Mouse (Mus musculus): ENCODE data around the gene Dnajc7.
A peak's percentile ranks its signal among the peaks of the same experiment; 100 is the strongest.

Dnajc7 gene

DNA sequence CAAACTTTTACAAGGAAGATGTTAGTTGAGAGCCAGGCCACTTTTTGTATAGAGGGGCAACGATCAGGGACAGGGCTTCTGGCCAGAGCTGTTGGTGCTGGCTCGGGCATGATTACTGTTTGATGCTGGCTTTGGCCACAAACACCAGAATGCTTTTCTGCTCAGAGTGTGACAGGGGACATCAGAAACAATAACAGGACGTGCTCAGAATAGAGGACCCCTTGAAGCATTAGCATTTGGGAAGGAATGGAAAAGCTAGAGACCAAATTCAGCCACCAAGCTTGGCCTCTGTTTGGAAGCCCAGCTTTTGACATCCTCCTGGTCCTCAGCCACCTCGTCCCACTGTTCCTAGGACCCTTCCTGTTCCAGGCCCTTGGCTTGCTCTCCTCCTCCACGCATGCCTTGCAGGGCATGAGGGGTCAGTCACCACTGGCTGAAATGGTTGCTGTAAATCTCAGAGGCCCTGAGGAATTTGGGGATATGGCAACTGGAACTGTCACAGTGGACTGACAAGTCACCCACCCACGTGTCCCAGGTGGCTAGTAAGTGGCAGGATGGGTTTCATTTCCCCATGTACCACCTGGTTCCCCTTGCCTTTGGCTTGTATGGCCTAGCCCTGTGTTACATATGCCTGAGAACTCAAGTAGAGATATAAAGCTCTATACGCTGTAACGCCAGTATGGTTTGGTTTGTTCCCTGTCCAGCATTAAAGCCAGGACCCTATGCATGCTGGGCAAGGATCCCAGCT is 41.9 kb downstream of the Dnajc7 start:
- DNase-seq: no peak

DNA sequence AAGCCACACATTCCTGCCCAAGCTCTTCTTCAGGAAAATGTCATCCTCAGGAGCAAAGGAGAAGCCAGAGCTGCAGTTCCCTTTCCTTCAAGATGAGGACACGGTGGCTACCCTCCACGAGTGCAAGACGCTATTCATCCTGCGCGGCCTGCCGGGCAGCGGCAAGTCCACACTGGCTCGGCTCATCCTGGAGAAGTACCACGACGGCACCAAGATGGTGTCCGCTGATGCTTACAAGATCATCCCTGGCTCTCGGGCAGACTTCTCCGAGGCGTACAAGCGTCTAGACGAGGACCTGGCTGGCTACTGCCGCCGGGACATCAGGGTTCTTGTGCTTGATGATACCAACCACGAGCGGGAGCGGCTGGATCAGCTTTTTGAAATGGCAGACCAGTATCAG is 43.7 kb downstream of the Dnajc7 start:
- DNase-seq: no peak

DNA sequence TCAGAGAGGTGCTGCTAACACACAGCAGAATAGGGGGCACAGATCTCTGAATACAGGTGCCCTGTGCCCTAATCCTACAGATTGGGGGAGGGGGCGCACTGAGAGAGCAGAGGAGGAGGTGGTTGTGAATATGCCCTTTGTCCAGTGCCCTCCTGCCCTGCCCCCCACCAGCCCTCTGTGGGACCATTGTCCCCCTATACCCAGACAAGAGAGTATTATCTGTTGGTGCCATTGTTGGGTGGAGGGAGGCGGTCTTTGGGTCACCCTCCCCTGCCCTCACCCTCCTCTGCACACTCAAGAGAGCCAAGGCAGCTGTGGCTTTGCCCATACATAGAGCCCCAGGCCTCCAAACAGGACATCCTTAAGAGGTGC is 44.5 kb downstream of the Dnajc7 start:
- DNase-seq: no peak

DNA sequence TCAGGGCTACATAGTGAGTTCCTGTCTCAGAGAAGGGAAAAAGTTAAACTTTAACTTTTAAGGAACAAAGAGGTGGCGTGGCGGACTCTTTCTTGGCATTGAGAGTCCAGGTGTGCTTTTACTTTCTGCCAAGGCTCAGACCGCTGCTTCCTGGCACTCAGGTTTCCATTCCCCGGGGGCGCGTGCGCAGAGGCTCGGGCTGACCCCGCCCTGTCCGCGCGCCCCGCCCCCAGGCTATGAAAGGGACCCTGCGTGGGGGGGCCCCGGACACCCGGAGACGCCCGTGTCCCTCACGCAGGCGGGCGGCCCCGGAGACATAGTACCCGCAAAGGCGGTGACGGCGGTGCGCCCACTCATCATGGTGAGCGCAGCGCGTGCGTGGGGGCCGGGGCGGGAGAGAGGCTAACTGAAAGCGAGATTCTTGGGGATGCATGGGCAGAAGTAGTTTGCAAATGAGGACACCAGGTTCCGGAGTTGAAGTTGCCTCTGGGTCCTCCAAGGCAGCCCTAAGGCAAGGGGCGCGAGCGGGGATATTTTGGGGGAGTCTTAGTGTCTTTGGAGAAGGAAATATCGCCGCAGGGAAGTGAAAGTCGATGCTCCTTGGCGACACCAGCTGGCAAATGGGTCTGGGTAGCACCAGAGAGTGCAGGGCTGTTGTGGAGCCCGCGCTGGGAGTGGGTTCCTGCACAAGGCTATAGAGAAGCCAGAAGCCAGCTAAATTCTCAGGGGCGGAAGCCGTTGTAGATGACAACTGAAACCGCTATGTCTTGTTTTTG is 45.1 kb downstream of the Dnajc7 start, which contains the start of gene Cnp:
Cnp (plus strand) TSS at position 197 of the 776 bp plus-strand sequence.
- peak; percentile 84 for DNase-seq

DNA sequence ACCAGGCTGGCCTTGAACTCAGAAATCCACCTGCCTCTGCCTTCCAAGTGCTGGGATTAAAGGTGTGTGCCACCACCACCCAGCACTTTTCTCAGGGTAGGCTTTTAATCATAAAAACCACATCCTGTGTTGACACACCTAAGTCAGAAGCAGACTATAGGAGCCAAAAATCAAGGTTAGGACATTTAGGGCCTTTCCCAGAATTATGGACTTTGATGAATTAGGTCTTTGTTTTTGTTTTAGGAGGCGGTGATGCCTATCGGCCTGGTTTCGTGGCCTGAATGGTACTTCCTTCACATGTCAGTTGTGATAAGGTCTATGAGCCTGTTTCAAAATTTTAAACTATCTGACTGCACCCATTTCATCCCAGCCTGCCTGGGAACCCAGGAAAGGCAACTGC is 45.8 kb downstream of the Dnajc7 start:
- DNase-seq: no peak

DNA sequence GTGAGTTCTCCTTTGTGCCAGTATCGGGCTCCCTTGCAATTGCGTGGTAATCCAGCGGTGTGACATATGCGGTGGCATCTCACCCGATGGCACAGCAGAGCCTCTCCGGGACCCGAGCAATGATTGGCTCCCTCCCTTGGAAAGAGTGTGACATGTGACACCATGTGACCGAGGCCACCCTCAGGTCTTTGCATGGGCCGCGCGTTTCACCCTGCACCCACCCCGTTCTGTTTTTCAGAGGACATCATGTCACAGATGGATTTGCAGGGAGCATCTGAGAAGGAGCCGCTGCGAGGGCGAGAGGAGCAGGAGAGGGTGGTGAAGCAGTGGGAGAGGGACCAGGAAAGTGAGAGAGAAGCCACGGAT is 48.8 kb downstream of the Dnajc7 start:
- DNase-seq: peak; percentile 12

DNA sequence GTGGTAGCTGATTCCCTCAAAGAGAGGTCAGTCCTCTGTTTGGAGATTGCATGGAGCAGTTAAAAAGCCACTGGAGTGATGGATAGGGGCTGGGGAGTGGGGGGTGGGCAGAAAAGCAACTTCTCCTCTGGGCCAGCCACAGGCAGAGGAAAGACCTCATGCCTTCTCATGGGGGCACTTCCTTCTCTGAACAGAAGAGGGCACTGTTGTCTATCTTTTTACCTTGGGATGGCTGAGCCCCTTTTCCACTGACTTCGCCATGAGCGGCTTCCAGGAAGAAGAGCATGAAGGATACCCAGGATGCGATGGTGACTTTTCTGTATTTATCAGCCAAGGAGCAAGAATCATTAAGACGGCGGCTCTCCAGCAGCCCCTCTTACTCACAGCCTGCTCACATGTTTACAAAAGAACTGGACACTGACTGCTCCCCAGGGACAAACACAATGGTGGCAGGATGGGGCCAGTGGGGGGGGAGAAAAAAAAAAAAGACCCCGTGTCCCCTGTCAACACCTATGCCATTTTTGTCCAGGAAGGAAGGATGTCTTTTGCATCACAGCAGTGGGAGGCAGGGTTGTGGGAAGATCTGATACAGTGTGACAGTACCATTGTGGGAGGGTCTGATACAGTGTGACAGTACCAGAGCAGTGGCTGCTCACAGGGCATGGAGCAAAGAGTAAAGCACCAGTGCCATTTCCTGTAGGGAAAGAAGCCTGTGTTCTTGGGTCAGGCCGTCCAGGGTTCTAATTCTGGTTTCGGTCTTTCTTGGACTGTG is 49.4 kb downstream of the Dnajc7 start:
- peak; percentile 85 for DNase-seq

DNA sequence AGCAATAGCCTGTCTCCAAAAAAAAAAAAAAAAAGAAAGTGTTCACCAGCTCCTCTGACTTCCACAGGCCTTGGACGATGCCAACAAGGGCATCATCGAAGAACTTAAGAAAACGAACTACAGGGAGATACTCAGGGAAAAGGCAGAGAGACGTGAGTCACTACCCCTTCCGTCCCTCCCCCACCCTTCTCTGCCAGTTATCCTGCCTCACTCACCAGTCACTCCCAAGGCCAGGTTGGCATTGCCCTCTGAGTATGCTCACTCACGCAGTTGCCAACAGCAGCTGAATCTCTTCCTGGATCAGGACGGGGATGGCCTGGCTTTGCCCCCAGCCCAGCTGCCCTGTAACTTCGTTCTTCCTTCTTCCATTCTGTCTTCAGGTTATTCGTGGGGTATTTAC is 50.2 kb downstream of the Dnajc7 start:
- no peak for DNase-seq

DNA sequence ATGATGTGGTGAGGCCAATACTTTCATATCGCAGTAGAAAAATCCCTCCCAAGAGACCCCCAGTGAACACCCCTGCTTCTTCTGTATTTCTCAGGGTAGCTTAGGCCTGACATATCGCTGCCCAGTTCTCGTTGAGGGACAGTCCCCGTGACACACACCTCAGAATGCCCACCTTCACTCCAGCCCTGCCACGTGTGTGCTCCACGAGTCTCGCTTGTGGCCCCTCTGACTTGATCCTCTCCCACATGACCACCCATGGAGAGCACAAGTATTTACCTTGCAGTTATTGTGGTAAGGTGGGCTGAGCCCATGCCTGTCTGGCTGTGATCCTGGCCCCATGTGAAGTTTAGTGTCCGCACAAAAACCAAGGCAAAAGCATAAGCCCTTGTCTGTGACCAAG is 51.3 kb downstream of the Dnajc7 start:
- DNase-seq: no peak

DNA sequence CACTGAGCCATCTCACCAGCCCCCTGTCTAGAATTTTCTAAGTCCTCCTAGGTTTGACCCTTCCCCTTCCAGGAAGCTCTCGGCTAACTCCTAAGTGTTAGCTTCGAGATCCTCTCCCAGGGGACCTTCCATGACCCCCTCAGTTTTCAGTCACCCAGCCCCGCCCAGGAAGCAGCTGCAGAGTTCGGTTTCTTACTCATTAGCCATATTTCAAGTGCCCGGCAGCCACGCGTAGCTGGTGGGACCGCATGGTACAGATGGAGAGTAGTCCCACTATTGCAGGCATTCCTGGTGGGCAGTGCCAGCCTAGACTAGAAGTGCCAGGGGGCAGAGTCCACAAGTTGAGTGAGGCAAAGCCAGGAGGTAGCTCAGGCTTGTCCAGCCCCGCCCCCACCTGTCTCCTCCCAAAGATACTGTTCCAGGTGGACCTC is 52.1 kb downstream of the Dnajc7 start:
- DNase-seq: no peak

DNA sequence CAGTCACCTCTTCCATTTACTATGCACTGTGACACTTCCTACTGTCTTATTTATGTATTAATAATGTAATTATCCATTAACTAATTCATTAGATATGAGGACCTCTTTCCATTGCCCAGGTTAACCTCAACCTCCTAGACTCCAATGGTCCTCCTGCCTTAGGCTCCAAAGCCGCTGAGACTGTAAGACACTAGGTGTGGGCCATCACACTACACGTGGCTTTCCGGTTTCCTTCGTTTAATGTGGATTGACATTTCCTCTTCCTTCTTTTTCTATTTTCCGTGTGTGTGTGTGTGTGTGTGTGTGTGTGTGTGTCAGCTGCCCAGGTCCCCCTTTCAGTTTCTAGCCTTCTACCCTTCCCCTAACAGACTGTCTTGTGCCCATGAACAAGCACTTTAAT is 52.7 kb downstream of the Dnajc7 start:
- DNase-seq: no peak

DNA sequence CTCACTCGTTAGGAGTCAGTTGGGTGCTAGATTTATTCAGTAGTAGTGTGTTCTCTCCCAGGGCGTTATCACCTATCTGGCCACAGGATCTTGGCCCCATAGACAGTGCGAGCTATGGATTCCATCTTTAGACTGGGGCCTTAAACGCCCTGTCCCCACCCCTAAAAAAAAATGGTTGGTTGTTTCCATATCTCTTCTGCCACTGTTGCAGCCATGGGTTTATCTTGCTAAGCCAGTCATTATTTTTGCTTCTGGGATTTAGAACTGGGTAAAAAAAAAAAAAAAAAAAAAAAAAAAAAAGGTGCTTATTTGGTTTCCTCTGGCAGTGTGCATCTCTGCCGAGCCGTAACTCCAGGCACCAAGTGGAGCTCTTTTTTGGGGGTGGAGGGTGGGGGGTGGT is 55.3 kb downstream of the Dnajc7 start:
- DNase-seq: no peak

DNA sequence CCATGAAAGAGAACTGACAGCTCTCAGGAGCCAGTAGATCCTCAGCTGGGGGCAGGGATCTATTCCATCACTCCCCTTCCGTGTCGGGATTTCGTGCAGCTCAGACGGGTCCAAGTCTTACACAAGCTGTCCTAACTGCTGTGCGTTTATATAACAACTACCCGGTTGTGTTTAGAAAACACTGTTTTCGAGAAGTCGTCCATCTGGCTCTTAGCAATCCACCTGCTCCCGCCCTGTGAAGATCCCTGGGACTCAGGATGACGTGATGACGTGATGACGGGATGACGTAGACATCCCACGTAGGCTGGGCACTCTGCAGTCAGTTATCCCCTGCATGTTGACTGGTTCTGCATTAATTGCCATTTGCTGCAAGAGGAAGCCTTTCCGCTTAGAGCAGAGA is 55.7 kb downstream of the Dnajc7 start:
- no peak for DNase-seq

DNA sequence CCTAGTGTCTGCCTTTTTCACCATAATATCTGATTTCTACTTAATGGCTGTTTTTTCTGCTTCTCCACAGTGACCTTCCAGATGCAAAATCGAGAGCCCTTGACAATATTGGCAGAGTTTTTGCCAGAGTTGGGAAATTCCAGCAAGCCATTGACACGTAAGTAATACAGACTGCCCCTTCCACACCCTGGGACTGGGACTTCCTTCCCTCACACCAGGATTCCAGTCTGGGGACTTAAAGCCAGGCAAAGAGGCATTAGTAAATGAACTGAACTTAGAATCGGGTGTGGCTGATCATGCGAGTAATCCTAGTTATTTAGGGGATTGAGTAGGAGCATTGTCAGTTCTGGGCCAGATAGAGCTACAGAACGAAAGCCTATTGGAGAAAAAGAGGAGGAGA is 58.2 kb downstream of the Dnajc7 start:
- DNase-seq: no peak

DNA sequence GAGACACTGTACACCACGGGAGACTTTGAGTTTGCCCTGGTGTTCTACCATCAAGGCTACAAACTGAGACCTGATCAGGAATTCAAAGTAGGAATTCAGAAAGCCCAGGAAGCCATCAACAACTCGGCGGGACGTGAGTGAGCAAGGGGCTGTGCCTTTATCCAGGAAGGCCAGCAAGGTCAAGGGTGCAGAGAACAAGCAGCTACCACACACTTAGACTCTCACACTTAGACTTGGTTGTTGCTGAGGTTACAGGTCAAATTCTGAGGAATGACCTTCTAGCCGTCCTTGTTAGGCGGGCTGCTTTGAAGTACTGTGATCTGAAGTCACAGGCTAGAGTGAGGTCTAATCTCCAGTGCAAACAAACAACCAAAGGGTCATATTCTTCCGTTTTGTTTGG is 60.5 kb downstream of the Dnajc7 start:
- DNase-seq: no peak

DNA sequence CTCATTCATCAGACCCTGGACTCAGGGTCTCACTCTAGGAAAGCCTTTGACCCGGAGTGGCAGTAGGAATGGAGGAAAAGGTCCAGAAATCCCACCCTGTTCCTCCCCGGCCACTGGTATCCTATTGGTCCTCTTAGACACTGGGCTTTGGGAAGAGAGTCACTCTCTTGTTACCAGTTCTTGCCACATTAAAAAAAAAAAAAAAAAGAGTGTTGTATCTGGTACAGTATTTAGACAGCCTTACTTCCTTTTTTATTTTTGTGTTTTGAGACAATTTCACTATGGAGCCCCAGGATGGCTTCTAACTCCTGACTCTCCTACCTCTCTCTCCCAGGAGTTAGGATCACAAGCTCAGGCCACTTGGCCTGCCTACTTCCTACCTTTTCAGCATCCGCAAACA is 62.4 kb downstream of the Dnajc7 start:
- DNase-seq: no peak

DNA sequence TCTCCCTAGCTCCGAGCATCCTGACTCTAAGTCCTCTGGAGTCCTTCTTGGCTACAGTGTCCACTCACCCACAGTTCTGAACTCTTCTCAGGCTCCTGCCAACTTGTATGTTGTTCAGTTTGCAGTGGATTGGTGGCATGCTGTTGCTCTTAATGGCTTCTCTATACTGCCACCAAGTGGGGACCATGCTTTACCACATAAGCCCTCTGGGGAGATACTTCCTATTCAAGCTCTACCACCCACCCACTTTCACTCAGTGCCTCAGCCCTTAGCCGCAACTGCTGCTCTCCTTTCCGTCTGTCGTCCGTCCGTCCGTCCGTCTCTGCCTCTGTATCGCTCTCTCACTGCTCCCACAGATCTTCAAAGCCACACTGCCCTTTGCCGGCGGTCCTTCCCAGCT is 64.4 kb downstream of the Dnajc7 start:
- DNase-seq: peak; percentile 70

DNA sequence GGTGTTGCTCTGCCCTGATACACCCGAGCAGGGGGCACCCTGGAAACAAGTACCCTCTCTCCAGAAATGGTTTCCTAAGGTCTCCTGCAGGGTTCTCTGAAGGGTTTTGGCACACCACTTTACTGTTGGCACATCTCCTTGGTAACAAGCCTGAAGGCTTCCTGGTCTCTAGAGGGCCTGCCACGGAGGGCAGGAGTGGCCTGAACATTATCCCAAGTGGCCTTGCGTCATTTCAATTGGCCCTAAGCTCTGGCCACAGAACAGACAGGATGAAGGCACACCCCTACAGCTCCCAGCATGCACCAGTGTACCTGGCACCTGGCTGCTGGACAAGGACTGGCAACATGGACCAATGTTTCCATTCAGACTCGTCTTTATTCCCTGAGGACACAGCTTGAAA is 67.1 kb downstream of the Dnajc7 start:
- peak; percentile 51 for DNase-seq

DNA sequence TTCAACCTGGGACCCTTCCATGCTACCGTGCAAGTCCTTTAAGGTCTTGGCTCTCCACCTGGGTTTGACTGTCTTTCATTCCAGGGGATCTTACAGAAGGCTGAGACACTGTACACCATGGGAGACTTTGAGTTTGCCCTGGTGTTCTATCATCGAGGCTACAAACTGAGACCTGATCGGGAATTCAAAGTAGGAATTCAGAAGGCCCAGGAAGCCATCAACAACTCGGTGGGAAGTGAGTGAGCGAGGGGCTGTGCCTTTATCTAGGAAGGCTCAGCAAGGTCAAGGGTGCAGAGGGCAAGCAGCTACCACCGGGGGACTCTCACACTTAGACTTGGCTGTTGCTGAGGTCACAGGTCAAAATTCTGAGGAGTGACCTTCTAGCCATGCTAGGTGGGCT is 69.9 kb downstream of the Dnajc7 start:
- no peak for DNase-seq

DNA sequence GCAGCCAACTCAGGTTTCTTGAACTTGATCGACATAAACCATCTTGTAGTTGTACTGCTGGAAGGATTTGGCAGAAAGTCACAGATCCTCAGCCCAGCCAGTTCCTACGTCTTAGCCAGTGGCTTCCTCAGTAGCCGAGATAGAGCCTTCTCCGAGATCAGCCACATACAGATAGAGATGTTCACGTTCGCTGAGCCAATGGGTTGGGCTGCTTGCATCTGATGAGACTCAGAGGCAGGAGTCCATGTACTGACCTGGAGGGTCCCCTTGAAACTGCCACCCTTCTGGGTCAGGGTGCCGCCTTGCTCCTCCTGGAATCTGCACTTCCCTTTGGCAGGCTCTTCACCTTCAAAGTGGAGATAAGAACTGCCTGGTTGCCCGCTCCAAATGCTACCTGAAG is 70.5 kb downstream of the Dnajc7 start:
- no peak for DNase-seq

DNA sequence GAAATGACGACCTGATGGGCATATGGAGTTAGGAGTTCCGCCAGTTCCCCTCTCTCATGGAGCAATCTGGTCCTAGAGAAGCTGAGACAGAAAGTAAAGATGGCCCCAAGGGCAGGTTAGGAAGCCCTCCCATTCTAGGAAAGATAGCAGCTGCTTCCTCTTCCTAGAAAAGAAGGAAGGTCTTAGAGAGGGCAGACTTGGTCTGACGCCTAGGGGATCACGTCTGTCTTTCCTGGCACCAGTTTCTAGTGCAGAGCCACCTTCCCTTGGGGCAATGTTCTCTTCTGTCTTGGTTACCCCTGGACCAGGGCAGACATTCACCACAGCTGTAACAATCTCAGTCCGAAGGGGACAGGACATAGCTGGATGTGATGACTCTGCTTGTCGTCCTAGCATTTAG is 71.8 kb downstream of the Dnajc7 start:
- DNase-seq: no peak

DNA sequence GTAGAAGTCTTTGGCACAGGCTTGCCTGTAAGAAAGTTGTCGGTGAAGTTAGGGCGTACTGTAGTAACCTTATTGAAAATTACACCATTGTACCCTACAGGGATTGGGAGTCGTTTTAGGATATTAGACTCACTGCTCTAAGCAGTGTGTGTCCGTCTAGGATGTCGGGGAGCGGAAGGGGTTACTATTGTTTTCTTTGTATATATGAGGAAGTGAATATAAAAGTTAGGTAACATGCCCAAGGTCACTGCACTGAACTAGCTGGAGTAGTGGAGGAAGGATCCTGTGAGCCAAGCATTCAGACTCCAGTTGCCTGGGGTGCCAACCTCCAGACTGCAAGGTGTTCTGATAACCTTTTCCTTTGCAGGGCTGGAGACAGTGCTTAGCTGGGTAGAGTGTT is 73.0 kb downstream of the Dnajc7 start:
- no peak for DNase-seq

DNA sequence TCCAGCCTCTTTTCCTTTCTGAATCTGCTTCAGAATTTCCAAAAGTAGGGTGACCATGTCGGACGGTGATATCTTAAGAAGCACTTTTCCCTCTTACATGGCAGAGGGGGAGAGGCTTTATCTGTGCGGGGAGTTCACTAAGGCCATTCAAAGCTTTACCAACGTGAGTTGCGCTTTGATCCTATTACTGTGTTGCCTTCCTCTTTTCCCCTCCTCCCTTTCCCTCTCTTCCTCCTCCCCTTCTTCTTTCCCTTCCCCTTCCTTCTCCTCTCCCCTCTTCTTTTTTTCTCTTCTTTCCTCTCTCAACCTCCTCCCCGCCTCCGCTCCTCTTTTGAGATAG is 74.3 kb downstream of the Dnajc7 start:
- no peak for DNase-seq

Measured in lung, postnatal 14 days (tissue).